Mouse (Mus musculus) myocyte (in vitro differentiated cells): ENCODE measurements at regions not wholly inside any gene's neighbourhood (a gene's known extent, or its start where the extent isn't known, plus 50 kb on each side); places are given as distances from the start of the nearest gene placed in this dataset.

ENCODE experiments used
- CEBPB ChIP-seq: IDR thresholded peaks from 2 replicates; pipeline ENCODE4 v1.6.1; 2011; ENCODE audit warnings: mild to moderate bottlenecking, moderate library complexity; ENCODE audit not compliant: poor library complexity, insufficient read depth, severe bottlenecking
- MYOG ChIP-seq, 3 experiments: IDR thresholded peaks; one replicate each; pipeline ENCODE4 v1.6.1; 2011; ENCODE audit warnings: control low read depth in 2 of 3, low read depth in 2 of 3, mild to moderate bottlenecking in 2 of 3; ENCODE audit not compliant: insufficient read length in 2 of 3, control insufficient read depth in 1 of 3, insufficient read depth in 1 of 3
- POLR2A ChIP-seq: IDR thresholded peaks from one replicate; pipeline ENCODE4 v1.6.1; 2011; ENCODE audit warnings: low read depth, mild to moderate bottlenecking, control low read depth, moderate library complexity; ENCODE audit not compliant: insufficient read length
- REST ChIP-seq: IDR thresholded peaks from one replicate; pipeline ENCODE4 v1.6.1; 2011; ENCODE audit warnings: mild to moderate bottlenecking, control low read depth, moderate library complexity; ENCODE audit not compliant: insufficient read depth, insufficient read length
- TCF12 ChIP-seq: IDR thresholded peaks from one replicate; pipeline ENCODE4 v1.6.1; 2011; ENCODE audit warnings: mild to moderate bottlenecking, control low read depth; ENCODE audit not compliant: poor library complexity, insufficient read depth, severe bottlenecking

- TF ChIP-seq REST = no peak
- no peak for TF ChIP-seq POLR2A
- TF ChIP-seq CEBPB = no peak
- no peak for TF ChIP-seq TCF12
- TF ChIP-seq MYOG (IDR thresholded peaks at IDR 0.05; ENCODE audit: control insufficient read depth in 1 of 3, insufficient read depth in 1 of 3, insufficient read length in 2 of 3, low read depth in 2 of 3) = no peak
Observed at GRCm38 (mm10) chr1:155028735-155029134, 70.7 kb downstream of the Ier5 start.
